Mouse (Mus musculus) liver, adult 2 months (tissue): ENCODE data around the gene Atp8b5.

Experiments used
- CTCF ChIP-seq: fragments of 200-500 bp; IDR thresholded peaks from 2 replicates; pipeline ENCODE4 v1.5.1; 2011; ENCODE audit warnings: low read depth, low read length, control low read depth
- POLR2A ChIP-seq: fragments of 200-500 bp; IDR thresholded peaks from 2 replicates; pipeline ENCODE4 v1.6.1; 2011; ENCODE audit warnings: low read length, control low read depth; ENCODE audit not compliant: insufficient read depth; ENCODE audit errors: extremely low read depth

GRCm38 (mm10) chr4:43404697-43405096 lies 137.7 kb downstream of the Atp8b5 start:
- no peak for TF ChIP-seq POLR2A
- TF ChIP-seq CTCF: no peak
